Mouse (Mus musculus) bone marrow macrophage, adult 2 months (primary cell): Measurements from ENCODE around the gene Ghr. TPM values are rescaled to one million over a fixed set of nuclear protein-coding genes. Genes with fewer than 3 reads are reported as not detected.

Experiments
- H3K27ac ChIP-seq: 2 replicates; pipeline ENCODE4 v1.5.1; 2012; ENCODE audit warnings: low read depth, low read length; ENCODE audit not compliant: insufficient read depth
- H3K4me1 ChIP-seq: 2 replicates; pipeline ENCODE4 v1.6.1; 2012; ENCODE audit warnings: low read length; ENCODE audit not compliant: control insufficient read depth, insufficient read depth
- H3K4me3 ChIP-seq: 2 replicates; pipeline ENCODE4 v1.5.1; 2012; ENCODE audit warnings: mild to moderate bottlenecking, low read length, moderate library complexity; ENCODE audit not compliant: insufficient read depth
- CTCF ChIP-seq: IDR thresholded peaks from 2 replicates; pipeline ENCODE4 v1.5.1; 2012; ENCODE audit warnings: low read depth, mild to moderate bottlenecking, low read length, moderate library complexity
- POLR2A ChIP-seq: IDR thresholded peaks from 2 replicates; pipeline ENCODE4 v1.6.1; 2012; ENCODE audit warnings: mild to moderate bottlenecking, low read depth, low read length, borderline replicate concordance
- polyA plus RNA-seq: library from polyadenylated mRNA; stranded (reverse); fragments of >200 nt; gene quantifications from 2 replicates; pipeline ENCODE4 v1.2.4, GENCODE M21; 2012; ENCODE audit not compliant: missing spikeins, insufficient read depth, insufficient read length

The Ghr gene
- polyA plus RNA-seq, 1 experiment = 1.5 TPM

- Histone ChIP-seq H3K27ac (no peak overlapping the region), H3K4me1 (no peaks in the 10 kb centered on the region), H3K4me3 (no peak overlapping the region)
- TF ChIP-seq CTCF (no peak), POLR2A (no peak)
These were observed 93.3 kb downstream of the Ghr start for GRCm38 (mm10) chr15:3490011-3490410.

DNA sequence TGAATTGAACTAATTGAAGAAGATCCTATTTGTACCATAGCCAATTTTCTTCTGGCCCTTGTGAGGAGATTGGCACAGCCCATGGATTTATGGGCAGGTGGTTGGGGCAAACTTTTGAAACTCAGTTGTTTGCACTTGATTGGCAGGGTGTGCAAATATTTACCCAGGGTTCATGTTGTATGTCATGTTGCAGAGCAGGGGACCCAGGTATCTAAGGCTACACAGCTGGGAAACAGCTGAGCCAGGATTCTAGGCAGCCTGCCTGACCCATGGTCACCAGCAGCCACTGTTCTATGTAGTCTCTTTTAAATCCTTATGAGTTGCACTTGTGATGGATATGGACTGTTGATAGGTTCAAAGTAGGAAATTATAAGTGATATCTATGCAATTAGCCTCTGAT is 94.1 kb downstream of the Ghr start:
- no peak for TF ChIP-seq POLR2A
- no peak for TF ChIP-seq CTCF
- Histone ChIP-seq H3K27ac (no peak overlapping the region), H3K4me1 (no peaks in the 10 kb centered on the region), H3K4me3 (no peak overlapping the region)

- TF ChIP-seq CTCF (no peak), POLR2A (no peak)
- H3K4me1 ChIP-seq = no peaks in the 10 kb centered on the region
- no peak overlapping the region for H3K27ac ChIP-seq
- no peak overlapping the region for H3K4me3 ChIP-seq
These were observed 94.7 kb downstream of the Ghr start for GRCm38 (mm10) chr15:3488601-3489000.

DNA sequence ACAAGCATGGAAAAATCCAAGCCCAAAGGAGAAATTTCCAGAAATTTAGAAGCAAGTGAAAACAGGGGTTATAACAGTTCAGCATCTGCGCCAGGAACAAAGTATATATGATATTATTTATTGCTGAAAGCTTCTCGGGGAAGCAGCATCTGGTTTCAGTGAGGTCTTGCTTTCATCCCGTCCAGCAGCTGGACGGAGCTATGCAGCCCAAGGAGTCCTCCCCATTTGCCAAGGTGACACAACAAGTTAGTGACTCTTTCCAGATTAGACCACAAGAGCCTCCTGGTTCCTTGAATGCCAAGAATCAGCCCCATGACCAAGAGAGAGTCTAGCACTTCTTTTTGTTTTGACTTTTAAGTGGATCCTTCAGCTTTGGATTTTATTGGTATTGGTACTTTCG is 96.6 kb downstream of the Ghr start:
- no peak for TF ChIP-seq POLR2A
- TF ChIP-seq CTCF = no peak
- Histone ChIP-seq H3K4me1 (no peaks in the 10 kb centered on the region), H3K4me3 (no peak overlapping the region), H3K27ac (no peak overlapping the region)

DNA sequence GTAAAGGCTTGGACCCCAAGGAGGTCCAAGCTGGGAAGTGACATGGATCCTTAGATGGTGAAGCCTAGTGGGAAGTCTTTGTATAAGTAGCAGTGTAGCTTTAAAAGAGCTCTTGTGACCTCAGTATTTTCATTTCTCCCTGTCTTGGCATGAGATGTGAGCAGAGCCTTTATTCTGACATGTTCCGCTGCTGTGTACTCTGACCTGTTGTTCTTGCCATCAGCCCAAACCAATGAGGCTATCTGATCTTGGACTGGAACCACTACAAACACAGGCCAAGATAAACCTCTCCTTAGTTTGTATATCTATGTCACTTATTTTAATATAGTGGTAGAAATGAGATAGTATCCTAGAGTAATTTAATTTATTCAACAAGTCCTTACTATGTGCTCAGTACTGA is 97.9 kb downstream of the Ghr start:
- no peak overlapping the region for H3K4me3 ChIP-seq
- no peak for TF ChIP-seq CTCF
- TF ChIP-seq POLR2A = no peak
- no peaks in the 10 kb centered on the region for H3K4me1 ChIP-seq
- H3K27ac ChIP-seq = no peak overlapping the region

DNA sequence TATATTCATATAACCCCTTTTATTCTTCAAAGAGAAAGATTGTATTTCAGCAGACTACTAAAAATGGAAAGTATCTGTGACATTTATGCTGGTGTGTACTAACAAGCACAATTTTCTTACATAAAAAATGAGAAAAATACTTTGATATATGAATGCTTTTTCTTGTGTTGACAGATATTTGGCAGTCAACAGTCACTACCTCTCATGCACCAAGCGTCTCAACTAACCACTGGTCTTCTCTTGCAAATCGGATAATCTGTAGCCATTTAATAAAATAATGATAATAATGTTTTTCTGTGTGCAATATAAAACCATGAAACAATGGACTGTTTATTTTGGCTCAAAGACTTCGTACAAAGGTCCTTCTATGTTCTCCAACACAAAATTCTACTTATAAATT is 99.8 kb downstream of the Ghr start:
- H3K27ac ChIP-seq = no peak overlapping the region
- TF ChIP-seq CTCF (no peak), POLR2A (no peak)
- H3K4me3 ChIP-seq = no peak overlapping the region
- H3K4me1 ChIP-seq = no peaks in the 10 kb centered on the region

GRCm38 (mm10) chr15:3469230-3469629 is 114.1 kb downstream of the Ghr start:
- no peaks in the 10 kb centered on the region for H3K4me1 ChIP-seq
- TF ChIP-seq CTCF = no peak
- TF ChIP-seq POLR2A = no peak
- no peak overlapping the region for H3K27ac ChIP-seq
- H3K4me3 ChIP-seq = no peak overlapping the region

DNA sequence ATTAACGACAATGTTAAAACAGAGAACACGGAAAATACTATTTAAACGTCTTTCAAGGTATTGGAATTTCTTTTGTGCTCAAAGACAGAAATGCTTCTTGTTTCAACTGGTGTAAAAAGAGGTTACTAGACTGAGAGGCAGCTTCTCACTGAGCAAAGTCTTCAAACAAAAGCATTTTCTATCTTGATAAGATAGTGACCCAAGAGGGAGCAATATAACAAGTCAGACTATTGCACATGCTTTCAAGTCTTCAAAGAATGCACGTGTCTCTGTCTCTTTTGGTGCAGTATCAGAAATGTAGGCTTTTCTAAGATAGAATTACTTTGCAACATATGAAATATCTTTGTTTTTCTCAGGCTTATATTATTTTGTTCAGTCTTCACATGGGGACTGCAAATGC is 116.7 kb downstream of the Ghr start:
- H3K4me3 ChIP-seq = no peak overlapping the region
- H3K27ac ChIP-seq = no peak overlapping the region
- no peaks in the 10 kb centered on the region for H3K4me1 ChIP-seq
- TF ChIP-seq CTCF (no peak), POLR2A (no peak)

GRCm38 (mm10) chr15:3464754-3465153 is 118.5 kb downstream of the Ghr start:
- Histone ChIP-seq H3K27ac (no peak overlapping the region), H3K4me1 (no peaks in the 10 kb centered on the region), H3K4me3 (no peak overlapping the region)
- TF ChIP-seq POLR2A (no peak), CTCF (no peak)

- Histone ChIP-seq H3K27ac (no peak overlapping the region), H3K4me1 (no peaks in the 10 kb centered on the region), H3K4me3 (no peak overlapping the region)
- TF ChIP-seq CTCF (no peak), POLR2A (no peak)
These were observed 126.7 kb downstream of the Ghr start for GRCm38 (mm10) chr15:3456543-3456942.

DNA sequence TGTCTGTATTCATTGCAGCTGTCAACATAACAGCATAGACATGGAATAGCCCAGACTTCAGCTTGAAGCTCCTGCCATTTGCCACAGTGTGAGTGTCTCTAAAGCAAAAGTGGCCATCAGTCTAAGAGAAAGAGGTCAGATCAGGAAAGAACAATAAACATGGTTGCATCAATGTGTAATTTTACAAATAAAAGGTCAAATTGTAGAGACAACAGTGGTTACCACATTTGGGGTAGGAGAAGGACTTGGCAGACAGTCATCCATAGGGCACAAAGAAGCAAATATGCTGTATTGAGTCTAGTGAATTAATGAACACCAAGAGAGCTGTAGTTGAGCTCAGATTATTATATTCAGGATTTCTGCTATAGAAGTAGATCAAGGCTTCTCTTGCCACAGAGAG is 127.7 kb downstream of the Ghr start:
- H3K4me1 ChIP-seq = no peaks in the 10 kb centered on the region
- TF ChIP-seq POLR2A = no peak
- no peak for TF ChIP-seq CTCF
- H3K4me3 ChIP-seq = no peak overlapping the region
- H3K27ac ChIP-seq = no peak overlapping the region
